Mouse (Mus musculus) T-helper 1 cell (primary cell): Measurements from ENCODE around the gene Rpl21.

Experiments
- in situ Hi-C: fragments of 300-600 bp; cut with MboI, MseI; formaldehyde crosslinking; loops from one replicate; pipeline ENCODE4 v1.15.1; 2025; ENCODE audit warnings: high pct_unique_total_duplicates

Gene Rpl21

DNA sequence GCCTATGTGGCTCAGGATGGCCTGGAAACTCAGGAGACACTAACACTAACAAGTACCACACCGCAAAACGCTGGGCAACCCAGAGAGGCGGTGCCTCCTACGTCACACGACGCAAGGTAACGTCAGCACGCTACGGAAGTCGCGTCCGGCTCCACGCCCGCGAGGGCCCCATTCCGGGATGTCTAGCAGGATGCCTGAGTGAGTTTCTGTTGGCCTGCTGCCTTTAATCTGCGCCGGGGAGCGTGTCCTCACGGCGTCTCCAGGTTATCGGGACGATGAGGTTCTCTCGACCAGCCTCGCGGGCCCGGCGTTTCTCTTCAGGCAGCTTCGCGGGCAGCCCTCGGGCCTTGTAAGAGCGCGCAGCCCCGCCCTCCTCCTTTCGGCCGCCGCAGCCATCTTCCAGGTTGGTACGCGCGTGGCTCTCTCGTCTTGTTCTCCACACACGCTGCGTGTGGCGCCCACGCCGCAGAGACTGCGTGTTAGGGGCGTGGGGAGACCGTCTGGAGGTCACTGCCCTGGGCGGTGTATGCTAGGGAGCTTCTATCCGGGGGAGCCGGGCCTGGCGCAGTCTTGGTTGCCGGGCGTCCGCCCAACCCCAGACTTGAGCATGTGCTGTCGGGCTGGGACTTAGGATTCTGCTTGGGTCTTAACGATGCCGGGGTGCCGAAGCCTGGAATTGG is at the start of gene Rpl21:
Gene Rpl21 (plus strand): TSS at position 122 of the 680 bp plus-strand sequence.
- in situ Hi-C loops = no loop called here

DNA sequence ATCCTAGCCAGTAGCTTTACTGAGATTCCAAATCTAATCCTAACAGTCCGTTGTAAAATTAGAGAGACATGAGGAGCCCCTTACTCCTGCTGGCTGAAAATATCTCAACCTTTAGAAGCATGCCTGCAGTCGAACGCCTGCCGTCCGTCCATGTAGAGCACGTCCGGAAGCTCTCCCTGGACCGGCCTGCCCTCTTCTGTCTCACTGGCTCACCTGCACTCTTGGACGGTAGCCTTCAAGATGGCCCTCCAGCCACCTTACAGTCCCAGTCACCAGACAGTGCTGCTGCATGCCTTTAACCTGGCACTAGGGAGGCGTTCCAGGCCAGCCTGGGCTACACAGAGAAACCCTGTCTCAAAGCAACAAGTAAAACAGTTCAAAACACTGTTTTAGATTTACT is 49.4 kb upstream of the Rpl21 start:
- in situ Hi-C loops = loop anchor here (25.0 kb wide), 1 partner anchor 571 kb away; the partner anchor contains the start of gene Rnf6

- in situ Hi-C loops = loop anchor here (25.0 kb wide), 1 partner anchor 572 kb away; the partner anchor contains the start of gene Rnf6
These were observed 48.8 kb upstream of the Rpl21 start for GRCm38 (mm10) chr5:146783891-146784290.

- in situ Hi-C loops = loop anchor here (5.0 to 25.0 kb wide), 2 partner anchors 36 to 574 kb away; partner anchors contain the start of gene Rnf6
These were observed 46.6 kb upstream of the Rpl21 start for GRCm38 (mm10) chr5:146786123-146786522.

DNA sequence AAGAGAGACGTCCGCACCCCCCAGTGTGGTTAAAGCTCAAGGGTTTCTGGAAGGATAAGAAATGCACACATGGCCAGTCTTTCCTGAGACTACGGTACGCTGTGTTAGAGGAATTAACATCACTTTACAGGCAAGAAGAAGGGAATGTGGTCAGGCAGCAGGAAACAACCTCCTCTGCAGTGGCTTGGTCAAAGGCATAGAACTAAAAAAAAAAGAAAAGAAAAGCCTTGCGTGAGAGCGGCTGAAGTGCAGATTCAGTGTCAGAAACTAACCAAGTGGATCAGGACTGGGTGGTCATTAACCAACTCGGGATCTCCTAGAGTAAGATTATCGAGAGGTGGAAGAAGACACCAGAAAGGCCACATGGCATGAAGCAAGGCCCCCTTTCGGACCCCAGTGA is 43.3 kb upstream of the Rpl21 start:
- in situ Hi-C loops = loop anchor here (5.0 to 25.0 kb wide), 2 partner anchors 33 to 577 kb away; partner anchors contain the start of gene Rnf6

- in situ Hi-C loops = loop anchor here (25.0 kb wide), 1 partner anchor 579 kb away; the partner anchor contains the start of gene Rnf6
These were observed 41.7 kb upstream of the Rpl21 start for GRCm38 (mm10) chr5:146790944-146791343.

DNA sequence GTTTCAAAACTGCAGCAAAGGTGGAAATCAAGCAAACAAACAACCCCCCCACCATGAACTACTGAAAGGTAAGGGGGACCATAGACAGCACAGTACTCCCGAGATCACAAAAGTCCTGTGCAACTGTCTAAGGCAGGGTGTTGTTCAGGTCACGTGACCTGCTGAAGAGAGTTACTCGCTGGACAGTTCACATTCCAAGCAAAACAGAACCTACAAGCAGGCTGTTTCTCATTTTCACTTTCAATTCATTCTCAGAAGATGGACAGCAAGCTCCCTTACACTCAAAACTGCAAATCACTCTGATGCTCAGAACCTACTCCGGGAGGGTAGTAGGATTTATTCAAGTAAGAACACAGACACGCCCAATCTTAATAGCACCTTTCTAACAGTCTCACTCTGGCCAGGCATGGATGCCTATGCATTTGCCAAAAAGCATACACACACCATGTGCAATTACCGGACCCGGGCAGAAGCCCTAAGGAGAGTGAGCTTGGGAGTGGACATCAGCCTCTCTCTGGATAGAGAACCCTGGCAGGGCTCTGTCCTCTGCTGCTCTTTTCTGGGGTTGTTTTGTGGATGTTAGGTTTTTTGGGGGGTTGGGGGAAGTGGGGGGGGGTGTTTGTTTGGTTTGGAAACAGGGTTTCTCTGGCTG is 40.4 kb upstream of the Rpl21 start:
- in situ Hi-C loops = loop anchor here (25.0 kb wide), 1 partner anchor 580 kb away; the partner anchor contains the start of gene Rnf6

DNA sequence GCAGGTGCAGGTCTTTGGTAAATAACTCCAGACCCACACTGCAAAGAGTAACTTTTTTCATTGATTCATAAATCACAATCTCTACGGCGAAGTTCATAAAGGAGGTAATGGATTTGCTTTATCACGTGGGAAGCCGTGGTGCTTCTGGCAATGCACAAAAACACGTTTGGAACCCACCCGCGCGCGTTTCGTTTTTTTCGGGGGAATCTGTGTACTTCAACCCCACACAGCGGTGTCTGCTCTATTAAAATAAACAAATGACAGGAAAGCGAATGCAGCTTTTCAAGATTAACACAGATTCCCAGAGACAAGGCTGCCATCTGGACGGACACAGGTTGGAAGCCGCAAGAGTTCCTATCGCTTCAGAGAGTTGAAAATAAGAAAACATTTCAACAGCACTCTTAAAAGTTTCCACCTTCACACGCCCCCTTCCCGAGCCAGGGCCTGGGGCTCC is 39.0 kb upstream of the Rpl21 start:
- in situ Hi-C loops = loop anchor here (25.0 kb wide), 1 partner anchor 581 kb away; the partner anchor contains the start of gene Rnf6

DNA sequence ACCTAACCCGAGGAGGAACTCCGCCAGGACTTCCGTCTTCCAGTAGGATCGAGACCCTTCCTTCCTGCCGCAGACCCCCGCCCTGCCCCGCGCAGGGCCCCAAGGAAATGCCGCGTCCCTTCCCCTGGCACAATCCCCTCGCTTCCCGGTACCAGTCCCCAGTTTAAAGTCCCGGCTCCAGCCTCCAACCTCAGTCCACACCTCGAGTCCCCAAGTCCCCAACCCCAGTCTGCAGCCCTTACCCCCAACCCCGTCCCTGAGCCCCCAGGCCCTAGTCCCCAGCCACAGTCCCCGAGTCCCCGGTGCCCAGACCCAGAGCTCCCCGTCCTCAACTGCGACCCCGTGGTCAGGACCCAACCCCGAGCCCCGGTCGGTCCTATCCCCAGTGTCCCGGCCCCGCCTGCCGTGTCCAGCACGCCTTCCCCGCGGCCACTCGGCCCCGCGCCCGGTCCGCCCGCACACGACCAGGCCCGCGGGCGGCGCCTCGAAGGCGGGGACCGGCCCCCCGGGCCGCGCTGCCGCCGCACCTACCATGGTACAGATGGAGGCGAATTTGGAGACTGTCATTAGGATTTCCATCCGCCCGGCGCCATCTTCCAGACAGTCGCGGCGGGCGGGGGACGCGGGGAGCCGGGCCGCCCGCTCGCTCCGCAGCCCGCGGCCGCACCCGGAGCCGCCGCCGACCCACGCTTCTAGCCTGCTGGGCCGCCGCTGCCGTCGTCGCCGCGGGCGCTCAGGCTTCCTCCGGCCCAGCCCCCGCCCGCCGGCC is 38.4 kb upstream of the Rpl21 start:
- in situ Hi-C loops = loop anchor here (25.0 kb wide), 1 partner anchor 582 kb away; the partner anchor contains the start of gene Rnf6

- in situ Hi-C loops = loop anchor here (25.0 kb wide), 1 partner anchor 583 kb away; the partner anchor contains the start of gene Rnf6
These were observed 37.8 kb upstream of the Rpl21 start, which contains the start of gene Usp12 for GRCm38 (mm10) chr5:146794853-146795252. Usp12 (minus strand) TSS chr5:146795006.

DNA sequence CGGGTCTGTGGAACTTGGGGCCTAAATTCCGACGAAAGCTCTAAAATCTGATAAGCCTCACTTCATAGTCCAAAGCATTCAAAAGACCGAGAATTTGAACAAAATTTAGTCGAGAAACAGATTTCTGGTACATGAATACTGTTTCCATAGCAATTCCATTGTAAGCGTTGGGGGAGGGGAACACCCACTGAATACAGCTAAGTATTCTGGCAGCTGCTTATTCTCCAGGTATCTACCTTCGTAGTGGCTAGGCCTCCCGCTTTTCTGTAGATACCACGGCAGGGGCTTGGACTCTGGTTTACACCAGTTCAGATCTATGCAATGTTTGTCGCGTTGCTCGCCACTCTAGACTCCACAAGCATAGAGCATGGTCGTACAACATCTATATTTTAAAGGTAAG is 37.0 kb upstream of the Rpl21 start:
- in situ Hi-C loops = loop anchor here (25.0 kb wide), 1 partner anchor 583 kb away; the partner anchor contains the start of gene Rnf6

DNA sequence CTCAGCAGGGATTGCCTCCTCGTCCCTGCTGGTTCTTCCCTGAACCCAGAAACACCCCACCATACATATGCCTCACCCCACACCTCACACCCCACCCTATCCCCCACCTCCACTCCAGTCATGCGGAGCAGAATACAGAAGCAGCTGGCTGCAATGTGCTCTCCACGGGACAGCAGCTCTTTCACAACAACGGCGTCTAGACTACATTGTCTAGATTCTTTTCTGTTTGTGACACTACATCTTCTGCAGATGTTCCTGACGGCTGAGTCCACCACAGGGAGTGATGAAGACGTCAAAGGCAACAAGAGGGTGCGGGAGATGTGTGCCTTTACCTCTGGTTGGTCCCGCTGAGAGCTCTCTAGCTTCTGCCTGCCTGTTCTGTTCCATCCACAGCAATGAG is 34.7 kb upstream of the Rpl21 start:
- in situ Hi-C loops = loop anchor here (25.0 kb wide), 1 partner anchor 586 kb away; the partner anchor contains the start of gene Rnf6

DNA sequence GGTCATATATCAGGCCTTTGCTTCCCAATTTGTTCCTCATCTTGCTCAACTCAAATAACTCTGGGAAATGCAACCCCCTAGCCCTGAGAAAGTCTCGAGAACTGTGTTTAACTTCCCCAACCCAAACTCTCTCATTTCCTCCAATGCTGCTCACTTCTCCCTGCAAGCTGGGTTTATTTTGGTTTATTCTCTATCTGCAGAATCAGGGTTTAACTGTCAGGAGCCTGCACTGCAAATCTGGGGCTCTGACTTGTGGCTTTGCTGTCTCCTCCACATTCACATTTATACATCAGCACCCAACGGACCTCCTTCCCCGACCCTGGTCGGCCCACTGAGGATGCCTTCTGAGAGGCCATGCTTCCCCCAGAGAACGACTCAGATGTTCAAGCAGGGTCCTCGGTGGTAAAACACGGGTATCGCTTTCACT is 26.7 kb upstream of the Rpl21 start:
- in situ Hi-C loops = no loop called here

DNA sequence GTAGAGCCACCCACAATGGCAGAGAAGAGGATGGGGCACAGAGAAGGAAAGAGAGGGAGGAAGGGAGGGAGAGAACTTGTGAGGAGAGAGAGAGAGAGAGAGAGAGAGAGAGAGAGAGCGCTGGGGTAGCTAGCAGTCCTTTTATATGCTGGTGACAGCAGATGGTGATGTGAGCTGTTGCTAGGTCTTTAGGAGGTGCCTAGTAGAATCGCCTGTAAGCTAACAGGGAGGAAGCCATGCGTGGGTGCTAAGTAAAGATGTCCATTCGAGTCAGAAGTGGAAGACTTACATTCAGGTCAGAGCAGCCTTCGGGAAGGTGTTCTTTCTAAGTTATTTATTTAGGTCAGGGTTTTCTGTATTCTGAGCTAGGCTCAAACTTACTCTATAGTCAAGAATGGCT is 22.7 kb upstream of the Rpl21 start:
- in situ Hi-C loops = no loop called here

DNA sequence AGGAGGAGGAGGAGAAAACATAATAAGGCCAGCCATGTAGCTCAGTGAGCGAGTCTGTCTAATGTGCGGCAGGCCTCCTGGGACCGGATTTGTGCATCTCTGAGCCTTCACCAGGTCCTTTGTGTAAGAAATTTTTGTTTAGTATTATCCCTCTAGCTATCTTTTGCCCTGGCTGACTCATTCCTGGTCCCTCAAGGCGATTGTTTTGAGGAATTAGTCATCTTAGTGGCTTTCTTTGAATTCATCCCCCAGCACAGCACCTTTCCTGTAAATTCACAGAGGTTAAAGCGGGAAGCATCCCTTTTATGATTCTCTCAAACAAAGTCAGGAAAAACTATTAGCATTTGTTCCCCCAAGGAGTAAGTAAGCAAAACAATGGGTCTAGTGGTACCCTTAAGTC is 19.8 kb upstream of the Rpl21 start:
- in situ Hi-C loops = no loop called here

DNA sequence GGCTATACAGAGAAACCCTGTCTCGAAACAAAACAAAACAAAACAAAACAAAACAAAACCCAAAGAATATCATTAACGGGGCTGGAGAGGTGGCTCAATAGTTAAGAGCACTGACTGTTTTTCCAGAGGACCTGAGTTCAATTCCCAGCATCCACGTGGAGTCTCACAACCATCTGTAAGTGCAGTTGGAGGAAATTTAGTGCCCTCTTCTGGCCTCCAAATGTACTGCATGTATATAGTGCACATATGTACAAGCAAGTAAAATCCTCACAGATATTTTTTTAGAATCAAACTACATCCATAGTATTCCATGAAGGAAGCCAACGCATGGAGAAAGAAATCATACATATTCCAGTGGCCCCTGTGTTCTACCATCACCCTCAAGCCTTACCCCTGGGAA is 19.3 kb upstream of the Rpl21 start:
- in situ Hi-C loops = no loop called here

GRCm38 (mm10) chr5:146815394-146815793 is 17.3 kb upstream of the Rpl21 start:
- in situ Hi-C loops = no loop called here

GRCm38 (mm10) chr5:146817583-146817982 is 15.1 kb upstream of the Rpl21 start:
- in situ Hi-C loops = no loop called here

DNA sequence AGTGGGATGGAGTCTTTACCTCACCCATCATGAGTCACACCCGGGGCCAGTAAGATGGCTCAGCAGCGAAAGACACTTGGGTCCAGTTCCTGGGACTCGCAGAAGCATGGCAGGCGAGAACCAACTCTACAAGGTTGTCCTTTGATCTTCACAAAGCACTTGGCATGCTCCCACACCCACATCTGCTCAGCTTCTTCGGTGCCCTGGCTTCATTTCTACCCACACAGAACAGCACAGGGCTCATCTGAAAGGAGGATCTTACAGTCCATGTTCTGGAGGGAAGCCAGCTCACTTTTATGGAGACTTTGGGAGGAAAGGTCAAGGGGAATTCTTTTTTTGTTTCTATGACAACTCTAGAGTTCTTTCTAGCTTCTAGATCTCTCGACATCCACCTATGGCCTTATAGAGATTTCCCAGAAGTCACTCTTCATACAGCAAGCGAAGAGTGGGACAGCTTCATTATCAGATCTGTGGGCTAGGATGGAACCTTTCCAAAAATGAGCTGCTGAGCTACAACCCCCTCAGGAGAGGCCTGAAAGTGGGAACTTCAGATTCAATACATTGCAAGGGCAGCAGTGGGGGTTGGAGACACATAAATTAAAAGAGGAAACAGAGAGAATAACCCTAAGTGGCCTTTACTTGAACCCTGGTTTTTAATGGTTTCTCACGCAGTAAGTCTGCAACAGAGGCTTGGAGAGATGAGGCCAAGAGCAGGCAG is 13.6 kb upstream of the Rpl21 start:
- in situ Hi-C loops = no loop called here

GRCm38 (mm10) chr5:146823005-146823404 is 9.7 kb upstream of the Rpl21 start:
- in situ Hi-C loops = loop anchor here (5.0 kb wide), 1 partner anchor 36 kb away; no protein-coding TSS in a partner anchor

GRCm38 (mm10) chr5:146829528-146829927 is 3.2 kb upstream of the Rpl21 start:
- in situ Hi-C loops = no loop called here
